Mouse (Mus musculus) induced T-regulatory cell, adult 2 months (primary cell): Measurements from ENCODE around the gene Myo16.

Experiments
- DNase-seq: peaks from one replicate; pipeline ENCODE4 v3.0.0-alpha.2; 2012; ENCODE audit warnings: low read depth

The Myo16 gene

DNA sequence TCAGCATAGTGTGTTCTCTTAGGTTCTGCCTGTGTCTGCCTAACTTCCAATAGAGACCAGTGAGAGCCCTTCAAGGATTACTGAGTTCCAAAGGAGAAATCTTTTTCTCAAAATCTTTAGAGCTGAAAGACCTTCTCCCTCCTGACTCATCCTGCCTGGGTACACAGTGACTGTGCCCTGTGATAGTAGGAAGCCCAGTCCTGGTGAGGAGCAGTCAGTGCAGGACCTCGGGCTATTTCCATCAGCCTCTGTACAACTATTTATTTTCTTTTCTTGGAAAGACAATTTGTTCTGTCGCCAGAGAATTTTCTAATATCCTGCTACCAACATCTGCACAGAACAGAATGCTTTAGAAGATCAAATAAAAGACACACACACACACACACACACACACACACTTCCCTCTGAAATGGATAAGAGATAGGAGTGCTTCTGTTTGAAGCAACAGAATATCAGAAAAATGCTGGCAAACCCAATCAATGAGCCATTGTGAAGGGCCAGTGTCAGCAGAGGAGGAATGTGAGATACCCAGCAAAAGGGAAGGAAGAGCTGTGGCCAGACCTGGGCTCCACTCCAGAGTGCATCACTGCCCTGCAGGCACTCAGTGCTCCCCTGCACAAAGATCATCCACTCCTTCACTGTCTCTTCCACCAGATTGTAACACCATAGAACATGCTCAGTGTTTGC lies 518.3 kb downstream of the Myo16 start:
- DNase-seq, result no peak

DNA sequence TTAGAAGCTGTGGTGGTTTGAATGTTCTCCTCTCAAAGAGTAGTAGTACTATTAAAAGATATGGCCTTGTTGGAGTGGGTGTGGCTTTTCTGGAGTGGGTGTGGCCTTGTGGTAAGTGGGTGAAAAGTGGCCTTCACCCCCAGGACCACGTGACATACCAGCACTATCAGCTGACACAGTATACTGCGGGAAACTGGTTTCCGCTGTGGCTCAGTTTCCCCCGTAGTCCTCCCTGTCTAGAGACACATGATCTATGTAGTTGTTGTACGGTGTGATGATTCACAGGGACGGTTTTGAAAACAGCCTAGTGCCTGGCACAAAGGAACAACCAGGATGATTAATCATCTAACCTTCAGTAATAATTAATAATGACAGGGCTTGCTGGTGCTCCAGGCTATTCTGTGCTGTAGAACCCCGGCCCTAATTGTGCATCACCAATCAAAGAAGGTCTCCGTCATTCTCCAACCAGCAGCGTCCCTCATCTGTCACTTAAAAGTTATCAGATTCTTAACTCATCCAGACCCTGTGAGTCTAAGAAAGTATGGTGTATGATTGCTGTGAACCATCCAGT lies 524.2 kb downstream of the Myo16 start:
- no peak for DNase-seq

DNA sequence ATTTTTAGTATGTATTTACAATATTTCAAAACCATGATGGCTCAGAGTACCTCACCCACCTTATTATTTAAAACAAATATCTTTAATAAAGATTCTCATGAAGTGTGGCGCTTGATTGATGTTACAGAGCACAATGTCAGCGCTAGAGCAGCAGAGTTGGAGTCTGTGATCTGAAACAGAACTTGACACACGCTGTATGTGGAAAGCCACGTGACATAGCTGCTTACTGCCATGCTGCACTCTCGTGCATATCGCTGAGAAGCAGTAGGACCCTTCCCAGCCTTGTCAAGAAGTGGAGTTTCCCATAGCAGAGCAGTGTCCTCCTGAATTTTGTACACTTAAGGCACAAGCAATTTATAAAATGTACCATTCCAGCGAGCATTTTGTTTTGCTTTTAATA lies 528.2 kb downstream of the Myo16 start:
- no peak for DNase-seq

DNA sequence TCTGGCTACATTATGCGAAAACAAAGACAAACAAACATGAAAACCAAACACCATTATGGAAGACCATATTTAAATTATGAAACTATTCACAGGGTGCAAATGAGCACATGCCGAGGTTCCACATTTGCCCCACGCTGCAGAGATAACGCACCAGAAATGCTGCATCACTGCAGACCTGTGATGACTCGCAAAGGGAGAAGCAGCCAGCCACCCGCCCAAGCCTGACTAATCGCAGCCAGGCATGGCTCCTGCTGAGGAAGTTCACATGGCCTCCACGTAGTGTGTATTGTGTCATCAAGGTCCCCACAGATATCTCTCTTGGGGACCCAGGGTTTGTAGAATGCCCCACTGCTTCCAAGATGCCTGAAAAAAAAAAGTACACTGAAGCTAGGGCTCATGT lies 529.4 kb downstream of the Myo16 start:
- no peak for DNase-seq
